Mouse (Mus musculus): ENCODE data around the gene Omp.
"Not testable (repeated sequence)": the region's sequence is repeated elsewhere in the genome, so short reads cannot be mapped to it uniquely, and the experiment has no call there.

Gene Omp

GRCm38 (mm10) chr7:98145402-98145801, at the start of gene Omp:
Omp (minus strand) TSS chr7:98145502.
- DNase-seq (ENCODE audit: low read depth, low spot score), result no peak

- no peak for DNase-seq (ENCODE audit: low read depth, low spot score)
Observed at GRCm38 (mm10) chr7:98194026-98194792, 48.9 kb upstream of the Omp start.

DNA sequence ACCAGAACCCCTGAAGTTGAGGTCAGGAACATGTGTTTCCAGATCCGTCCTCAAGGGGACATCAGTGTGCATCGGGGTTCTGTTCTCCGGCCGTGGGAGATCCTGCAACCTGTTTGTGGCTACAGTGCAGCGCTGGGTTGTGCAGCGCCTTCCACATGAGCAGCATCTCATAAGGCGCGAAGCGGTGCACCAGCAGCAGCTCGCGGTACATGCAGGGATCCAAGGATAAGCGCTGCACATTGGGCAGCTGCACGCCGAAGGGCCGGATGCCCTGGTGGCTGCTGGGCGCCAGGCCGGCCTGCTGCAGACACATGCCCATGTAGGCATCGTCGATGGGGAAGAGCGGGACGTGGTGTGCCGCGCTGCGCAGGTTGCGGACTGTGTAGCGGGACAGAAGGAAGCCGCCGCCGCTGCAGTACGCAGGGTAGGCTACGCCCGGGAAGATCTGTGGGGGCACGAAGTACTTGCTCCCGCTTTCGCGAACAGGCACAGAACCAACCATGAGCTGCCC, 48.3 kb upstream of the Omp start:
- DNase-seq (ENCODE audit: low read depth, low spot score), result no peak

- DNase-seq (ENCODE audit: low read depth, low spot score), result no peak
Observed at GRCm38 (mm10) chr7:98191571-98192250, 46.4 kb upstream of the Omp start.

- no peak for DNase-seq (ENCODE audit: low read depth, low spot score)
Observed at GRCm38 (mm10) chr7:98190578-98190977, 45.3 kb upstream of the Omp start.

DNA sequence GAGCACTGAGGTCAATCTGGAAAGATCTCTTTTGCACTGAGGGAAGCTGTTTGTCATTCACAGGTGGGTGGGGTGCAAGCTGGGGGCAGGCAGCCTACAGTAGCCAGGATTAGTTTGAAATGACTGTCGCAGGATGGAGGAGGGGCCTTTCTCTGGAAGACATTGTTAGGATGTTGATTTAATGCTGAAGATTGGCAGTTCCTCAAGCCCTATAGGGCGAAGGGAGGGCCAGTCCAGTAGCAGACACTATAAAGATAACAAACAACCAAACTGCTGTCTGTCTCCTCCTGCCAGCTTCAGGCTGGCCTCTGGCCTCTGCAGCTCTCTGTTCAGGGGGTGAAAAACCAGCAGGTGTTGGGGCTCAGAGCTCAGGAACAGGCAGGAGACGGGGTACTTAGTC, 44.4 kb upstream of the Omp start:
- DNase-seq (ENCODE audit: low read depth, low spot score), result no peak

- DNase-seq (ENCODE audit: low read depth, low spot score), result no peak
Observed at GRCm38 (mm10) chr7:98188680-98189079, 43.4 kb upstream of the Omp start.

DNA sequence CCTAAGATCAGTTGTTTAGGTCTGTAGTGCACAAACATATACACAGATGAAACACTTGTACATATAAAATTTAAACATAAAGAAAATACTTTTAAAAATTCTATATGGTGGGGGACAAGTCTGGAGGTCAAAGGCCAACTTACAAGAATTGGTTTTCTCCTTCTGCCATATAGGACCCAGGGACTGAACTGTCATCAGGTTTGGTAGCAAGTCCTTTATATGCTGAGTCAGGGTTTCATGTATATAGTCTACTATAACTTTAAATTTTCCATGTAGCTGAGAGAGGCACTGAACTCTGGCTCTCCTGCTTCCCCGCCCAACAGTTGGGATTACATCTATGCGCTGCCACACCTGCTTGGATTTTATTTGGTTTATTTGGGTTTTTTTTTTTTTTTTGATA, 42.9 kb upstream of the Omp start:
- no peak for DNase-seq (ENCODE audit: low read depth, low spot score)

DNA sequence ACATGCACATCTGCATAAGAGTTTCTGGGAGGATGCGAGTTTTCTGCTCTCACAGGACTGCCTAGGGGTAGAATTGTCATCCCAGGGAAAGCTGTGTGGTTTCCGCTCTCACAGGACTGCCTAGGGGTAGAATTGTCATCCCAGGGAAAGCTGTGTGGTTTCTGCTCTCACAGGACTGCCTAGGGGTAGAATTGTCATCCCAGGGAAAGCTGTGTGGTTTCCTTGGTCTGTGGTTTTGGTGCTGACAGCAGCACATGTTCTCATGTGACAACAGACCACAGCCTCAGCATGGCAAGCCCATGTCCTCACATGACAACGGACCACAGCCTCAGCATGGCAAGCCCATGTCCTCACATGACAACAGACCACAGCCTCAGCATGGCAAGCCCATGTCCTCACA, 42.0 kb upstream of the Omp start:
- not testable (repeated sequence) for DNase-seq (ENCODE audit: low read depth, low spot score)

GRCm38 (mm10) chr7:98186637-98187036, 41.3 kb upstream of the Omp start:
- no peak for DNase-seq (ENCODE audit: low read depth, low spot score)

- no peak for DNase-seq (ENCODE audit: low read depth, low spot score)
Observed at GRCm38 (mm10) chr7:98185326-98185725, 40.0 kb upstream of the Omp start.

DNA sequence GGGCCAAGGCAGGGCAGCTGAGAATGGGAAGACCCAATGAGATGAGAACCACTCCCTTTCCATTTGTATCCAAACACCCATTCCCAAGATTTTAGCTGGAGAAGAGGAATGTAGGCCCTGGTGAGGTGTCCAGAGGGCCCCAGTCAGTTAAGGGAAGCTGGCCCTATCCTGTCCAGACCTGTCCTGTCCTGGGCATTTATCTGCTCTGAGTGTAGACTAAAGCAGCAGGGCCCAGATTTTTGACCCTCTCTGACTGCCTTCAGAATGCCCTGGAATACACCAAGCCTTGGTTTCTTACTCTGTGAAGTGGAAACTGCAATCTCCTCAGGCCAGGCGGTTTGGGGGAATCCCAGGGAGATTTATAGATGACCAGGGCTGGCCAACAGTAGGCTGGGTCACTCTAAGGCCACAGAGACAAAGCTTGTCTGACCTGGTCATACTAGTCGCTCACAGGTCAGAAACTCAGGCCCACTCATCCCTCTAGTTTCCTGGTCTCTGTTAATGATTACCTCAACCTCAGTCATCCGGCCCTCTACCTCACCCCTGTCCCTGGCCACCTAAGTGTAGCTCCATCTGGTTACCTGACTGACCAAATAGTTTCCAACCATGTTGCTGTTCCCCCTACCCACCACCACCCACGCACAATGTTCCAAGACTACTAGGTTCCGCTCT, 33.4 kb upstream of the Omp start:
- DNase-seq (ENCODE audit: low read depth, low spot score), result no peak

DNA sequence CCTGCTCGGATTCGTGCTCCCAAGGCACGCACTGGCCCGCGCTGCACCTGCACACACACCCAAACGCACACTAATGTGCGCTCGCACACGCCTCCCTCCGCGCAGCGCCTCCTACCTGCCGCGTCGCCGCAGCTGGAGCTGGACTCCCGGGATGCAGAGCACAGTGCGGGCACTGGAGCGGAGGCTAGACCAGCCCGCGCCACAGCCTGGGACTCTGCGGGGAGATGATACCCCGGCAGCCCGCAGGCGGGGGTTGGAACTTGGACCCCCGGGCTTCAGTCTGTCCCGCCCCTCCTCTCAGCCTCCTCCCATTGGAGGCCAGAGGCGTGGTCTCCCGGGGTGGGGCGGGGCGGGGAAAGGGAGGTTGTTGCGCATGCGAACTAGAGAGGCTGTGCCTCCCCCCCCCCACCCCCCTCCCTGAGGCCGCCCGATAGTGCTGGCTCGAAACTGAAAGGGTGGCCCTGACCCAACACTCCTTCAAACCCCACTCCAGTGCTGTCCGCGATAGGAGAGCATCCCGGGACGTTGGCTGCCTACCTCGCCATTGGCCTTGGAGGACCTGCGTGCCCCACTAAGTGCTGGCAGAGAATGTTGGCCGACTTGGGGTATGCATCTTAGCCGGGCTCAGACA, 32.7 kb upstream of the Omp start, which contains the start of gene Capn5:
Gene Capn5 (minus strand): TSS at position 346 of the 631 bp plus-strand sequence.
- DNase-seq (ENCODE audit: low read depth, low spot score), result peak; percentile 57

- no peak for DNase-seq (ENCODE audit: low read depth, low spot score)
Observed at GRCm38 (mm10) chr7:98177566-98177928, 32.2 kb upstream of the Omp start.

GRCm38 (mm10) chr7:98177071-98177485, 31.8 kb upstream of the Omp start:
- no peak for DNase-seq (ENCODE audit: low read depth, low spot score)

GRCm38 (mm10) chr7:98176322-98177070, 31.2 kb upstream of the Omp start:
- no peak for DNase-seq (ENCODE audit: low read depth, low spot score)

GRCm38 (mm10) chr7:98174883-98175755, 29.8 kb upstream of the Omp start:
- DNase-seq (ENCODE audit: low read depth, low spot score), result no peak

DNA sequence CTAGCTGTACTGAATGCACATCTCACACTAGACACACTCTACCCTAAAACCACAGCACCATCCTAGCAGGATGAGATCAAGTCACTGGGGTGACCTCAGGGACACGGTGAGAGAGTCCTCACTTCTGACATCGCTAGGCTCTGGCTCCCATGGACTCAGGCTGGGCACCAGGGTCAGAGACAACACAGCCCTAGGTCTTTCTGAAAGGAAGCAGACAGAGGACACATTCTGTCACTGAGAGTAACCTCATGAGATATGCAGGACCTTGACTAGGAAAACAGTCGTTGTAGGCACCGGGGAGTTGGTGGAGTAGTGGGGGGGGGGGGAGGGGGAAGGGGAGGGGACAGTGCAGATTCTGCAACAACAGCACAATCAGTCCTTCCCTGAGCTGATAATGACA, 28.1 kb upstream of the Omp start:
- DNase-seq (ENCODE audit: low read depth, low spot score), result no peak

DNA sequence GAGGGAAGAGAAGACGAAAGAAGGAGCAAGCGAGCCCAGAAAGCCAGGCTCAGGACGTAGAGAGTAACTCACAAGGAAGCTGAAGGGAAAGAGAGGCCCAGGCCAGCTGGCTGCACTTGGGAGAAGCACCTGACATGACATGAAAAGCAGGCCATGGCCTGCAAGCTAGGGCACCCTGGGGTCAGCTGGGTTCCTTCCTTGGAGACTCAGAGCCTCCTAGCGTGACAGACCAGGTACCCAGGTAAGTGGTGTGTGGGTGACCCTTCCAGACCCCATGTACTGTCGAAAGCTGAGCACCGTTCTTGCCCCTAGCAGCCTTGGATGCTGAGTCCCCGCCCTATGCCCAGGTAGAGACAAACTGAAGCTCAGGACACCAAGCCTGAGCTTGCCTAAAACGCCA, 27.4 kb upstream of the Omp start:
- no peak for DNase-seq (ENCODE audit: low read depth, low spot score)

Measured in forelimb bud, embryonic 11.5 days (tissue).